Mouse (Mus musculus): ENCODE measurements around the gene Eda.

The Eda gene

GRCm38 (mm10) chrX:99975250-99975984 is at the start of gene Eda:
Gene Eda, plus strand, starts transcription at chrX:99975606.
- DNase-seq (ENCODE audit: low read depth, low spot score): peak; percentile 84

DNA sequence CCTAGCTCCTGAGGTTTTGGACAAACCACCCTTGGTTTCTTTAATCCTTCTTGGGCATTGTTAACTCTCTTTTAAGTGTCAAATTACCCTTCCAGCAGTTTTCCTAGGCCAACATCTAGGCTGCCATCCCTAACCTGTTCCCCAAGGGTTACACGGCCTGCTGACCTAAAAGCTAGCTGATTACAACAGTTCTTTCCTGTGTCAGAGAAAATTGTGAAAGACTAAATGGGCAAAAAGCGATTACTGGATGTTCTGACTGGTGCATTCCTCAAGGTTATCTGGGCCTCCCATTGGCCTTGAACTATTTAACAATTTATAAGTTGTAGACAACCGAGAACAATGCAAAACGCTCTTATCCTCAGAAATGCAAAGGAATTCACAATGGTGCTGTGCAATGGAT is 14.4 kb upstream of the Eda start:
- no peak for DNase-seq (ENCODE audit: low read depth, low spot score)

DNA sequence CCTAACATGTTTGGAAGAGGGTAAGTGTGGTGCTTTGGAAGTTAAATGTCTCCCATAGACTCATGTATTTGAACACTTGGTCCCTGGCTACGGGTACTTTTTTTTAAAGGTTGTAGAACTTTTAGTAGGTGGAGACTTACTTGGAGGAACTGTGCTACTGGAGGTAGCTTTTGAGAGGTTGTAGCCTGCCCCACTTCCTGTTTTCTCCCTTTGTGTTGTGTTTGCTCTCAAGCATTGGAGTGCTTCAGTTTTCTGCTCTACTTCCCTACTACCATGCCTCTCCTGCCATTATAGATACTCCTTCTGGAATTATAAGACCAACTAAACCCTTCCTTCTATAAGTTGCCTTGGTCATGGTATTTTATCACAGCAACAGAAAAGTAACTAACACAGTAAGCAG is 5.3 kb upstream of the Eda start:
- DNase-seq (ENCODE audit: low read depth, low spot score): no peak

DNA sequence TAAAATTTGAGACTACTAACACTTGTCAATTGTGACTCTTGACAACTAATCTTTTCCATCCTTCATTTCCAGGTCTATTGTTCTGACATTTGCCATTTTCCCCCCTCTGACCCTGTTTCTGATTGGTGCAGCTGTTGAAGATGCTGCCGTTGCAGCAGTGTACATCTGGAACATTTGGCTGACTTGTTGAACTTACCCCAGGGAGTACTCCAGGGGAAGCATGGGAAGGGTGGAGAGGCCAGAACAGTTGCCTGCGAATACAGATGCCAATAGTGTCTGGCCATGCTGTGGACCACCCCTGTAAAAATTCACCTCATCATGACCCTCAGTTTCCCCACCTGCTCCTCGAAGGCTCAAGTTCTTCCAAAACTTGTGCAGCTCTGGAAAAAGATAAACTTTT is 1.0 kb upstream of the Eda start:
- no peak for DNase-seq (ENCODE audit: low read depth, low spot score)

- no peak for DNase-seq (ENCODE audit: low read depth, low spot score)
Observed at GRCm38 (mm10) chrX:99974803-99975202, 603 bp upstream of the Eda start.

GRCm38 (mm10) chrX:99975985-99976924 is 849 bp downstream of the Eda start:
- DNase-seq (ENCODE audit: low read depth, low spot score): peak; percentile 2

- DNase-seq (ENCODE audit: low read depth, low spot score): peak; percentile 13
Observed at GRCm38 (mm10) chrX:99978354-99978753, 2.9 kb downstream of the Eda start.

GRCm38 (mm10) chrX:99993434-99993833 is 18.0 kb downstream of the Eda start:
- DNase-seq (ENCODE audit: low read depth, low spot score): no peak

GRCm38 (mm10) chrX:99999342-99999741 is 23.9 kb downstream of the Eda start:
- DNase-seq (ENCODE audit: low read depth, low spot score): no peak

GRCm38 (mm10) chrX:100118362-100118761 is 143.0 kb downstream of the Eda start:
- DNase-seq (ENCODE audit: low read depth, low spot score): no peak

DNA sequence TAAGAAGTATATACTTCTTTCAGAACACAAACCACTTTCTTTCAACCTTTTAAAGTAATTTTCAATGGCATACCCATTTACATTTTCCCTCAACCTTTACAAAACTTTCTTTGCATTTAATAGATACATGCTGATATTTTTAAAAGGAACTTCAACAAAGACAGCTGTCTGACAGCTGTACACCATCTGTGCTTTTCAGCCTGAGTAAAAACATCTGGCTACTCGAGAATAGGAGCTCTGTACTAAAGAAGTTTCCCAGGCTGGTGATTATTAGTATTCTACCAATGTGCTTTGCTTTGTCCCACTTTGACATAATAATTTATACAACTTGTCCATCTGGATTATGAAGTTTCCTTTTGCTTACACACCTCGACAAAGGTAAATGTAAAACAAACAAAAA is 219.9 kb downstream of the Eda start:
- no peak for DNase-seq (ENCODE audit: low read depth, low spot score)

DNA sequence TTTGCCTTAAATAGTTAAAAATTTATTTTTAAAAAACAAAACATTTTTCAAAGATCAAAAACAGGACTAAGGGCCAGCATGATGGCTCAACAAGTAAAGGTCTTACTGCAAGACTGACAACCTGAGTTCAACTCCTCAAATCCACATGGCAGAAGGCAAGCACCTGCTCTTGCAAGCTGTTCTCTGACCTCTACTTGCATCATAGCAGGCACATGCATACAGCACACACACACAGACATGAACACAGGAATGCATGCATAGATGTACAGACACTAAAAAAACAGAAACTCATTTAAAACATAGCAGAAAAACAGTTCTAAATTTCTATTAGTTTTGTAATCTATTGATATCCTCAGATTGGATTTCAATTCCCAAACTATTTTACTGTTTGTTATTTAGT is 338.2 kb downstream of the Eda start:
- no peak for DNase-seq (ENCODE audit: low read depth, low spot score)

GRCm38 (mm10) chrX:100314172-100314902 is 338.9 kb downstream of the Eda start:
- no peak for DNase-seq (ENCODE audit: low read depth, low spot score)

DNA sequence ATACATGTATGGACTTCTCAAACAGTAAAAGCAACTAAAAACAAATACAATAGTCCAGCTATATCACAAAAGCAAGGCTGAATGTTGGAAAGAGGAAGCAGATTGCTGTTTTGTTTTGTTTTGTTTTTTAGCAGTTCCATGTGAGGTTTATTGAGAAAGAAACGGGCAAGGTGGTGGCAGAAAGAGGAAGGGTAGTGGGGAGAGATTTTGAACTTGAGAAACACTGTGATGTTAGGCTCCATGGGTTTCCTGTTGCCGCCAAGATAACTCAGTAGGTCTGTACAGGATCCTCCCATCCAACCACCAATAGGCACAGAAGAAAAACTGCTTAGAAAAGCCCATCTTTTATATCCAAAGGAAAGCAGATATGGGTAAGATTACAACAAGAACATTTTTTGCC is 365.3 kb downstream of the Eda start:
- no peak for DNase-seq (ENCODE audit: low read depth, low spot score)

DNA sequence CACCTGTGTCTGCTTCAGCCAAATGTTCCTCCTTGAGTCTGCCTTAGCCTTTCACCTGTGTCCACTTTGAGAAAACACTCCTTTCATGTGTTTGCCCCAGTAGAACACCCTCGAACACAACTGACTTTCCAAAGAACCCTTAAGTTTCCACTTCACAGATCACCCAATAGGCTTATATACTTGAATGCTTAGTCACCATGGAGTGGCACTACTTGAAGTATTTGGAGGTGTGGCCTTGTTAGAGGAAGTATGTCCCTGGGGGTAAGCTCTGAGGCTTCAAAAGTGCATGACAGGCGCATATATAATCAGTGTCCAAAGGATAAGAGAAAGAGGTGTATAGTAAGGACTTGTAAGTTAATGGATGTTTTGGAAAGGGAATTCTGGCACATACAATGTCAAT is 369.0 kb downstream of the Eda start:
- peak; percentile 18 for DNase-seq (ENCODE audit: low read depth, low spot score)

DNA sequence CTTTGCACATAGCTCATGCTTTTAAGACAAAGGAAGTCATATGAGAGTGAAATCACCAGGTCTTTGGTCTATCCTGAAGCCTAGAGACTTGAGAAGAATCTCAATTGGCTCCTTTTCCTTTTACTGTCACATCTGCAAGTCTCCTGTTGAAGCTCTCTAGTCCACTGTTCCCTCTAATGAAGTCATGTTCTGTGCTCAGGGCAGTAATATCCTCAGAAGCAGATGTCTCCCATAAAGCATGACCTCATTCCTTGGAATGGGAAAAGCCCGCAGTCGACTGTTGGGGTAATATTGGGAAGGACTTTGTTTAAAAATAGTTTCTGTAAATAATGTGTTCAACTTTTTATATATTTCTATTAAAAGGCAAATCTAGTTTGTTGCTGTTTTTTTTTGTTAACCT is 381.6 kb downstream of the Eda start:
- DNase-seq (ENCODE audit: low read depth, low spot score): no peak

DNA sequence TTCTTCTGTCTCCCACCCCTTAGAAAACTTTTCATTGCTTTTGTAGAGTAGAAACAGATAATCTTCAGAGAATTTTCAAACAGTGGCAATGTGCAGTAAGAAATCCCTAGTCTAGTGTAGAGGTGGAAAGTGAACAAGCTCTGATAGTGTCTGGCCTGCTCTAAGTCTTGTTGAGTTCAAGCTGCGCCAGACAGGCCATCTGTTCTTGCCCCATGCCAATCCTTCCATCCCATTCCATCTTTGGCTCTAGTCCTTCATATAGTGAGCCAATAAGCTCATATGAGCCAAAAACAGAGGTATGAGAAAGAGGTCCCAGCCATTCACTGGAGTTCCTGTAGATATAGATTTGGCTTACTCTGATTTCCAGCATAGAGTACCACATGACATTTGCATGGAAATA is 414.5 kb downstream of the Eda start:
- no peak for DNase-seq (ENCODE audit: low read depth, low spot score)

DNA sequence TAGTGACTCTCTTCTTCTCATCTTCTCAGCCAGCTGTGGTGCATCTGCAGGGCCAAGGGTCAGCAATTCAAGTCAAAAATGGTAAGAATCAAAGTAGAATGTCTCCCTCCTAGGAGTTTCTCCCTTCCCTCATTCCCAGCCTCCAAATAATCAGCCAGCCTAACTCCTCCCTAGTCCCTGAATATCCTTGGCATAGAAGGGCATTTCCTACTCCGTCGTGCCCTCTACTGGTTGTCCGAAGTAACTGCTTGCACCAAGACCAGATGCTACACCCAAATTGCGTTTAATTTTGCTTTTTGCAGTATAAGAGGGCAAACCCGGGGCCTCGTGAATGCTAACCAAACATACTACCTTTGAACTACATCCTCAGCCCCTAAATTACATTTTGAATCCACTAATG is 416.9 kb downstream of the Eda start:
- DNase-seq (ENCODE audit: low read depth, low spot score): peak; percentile 73

DNA sequence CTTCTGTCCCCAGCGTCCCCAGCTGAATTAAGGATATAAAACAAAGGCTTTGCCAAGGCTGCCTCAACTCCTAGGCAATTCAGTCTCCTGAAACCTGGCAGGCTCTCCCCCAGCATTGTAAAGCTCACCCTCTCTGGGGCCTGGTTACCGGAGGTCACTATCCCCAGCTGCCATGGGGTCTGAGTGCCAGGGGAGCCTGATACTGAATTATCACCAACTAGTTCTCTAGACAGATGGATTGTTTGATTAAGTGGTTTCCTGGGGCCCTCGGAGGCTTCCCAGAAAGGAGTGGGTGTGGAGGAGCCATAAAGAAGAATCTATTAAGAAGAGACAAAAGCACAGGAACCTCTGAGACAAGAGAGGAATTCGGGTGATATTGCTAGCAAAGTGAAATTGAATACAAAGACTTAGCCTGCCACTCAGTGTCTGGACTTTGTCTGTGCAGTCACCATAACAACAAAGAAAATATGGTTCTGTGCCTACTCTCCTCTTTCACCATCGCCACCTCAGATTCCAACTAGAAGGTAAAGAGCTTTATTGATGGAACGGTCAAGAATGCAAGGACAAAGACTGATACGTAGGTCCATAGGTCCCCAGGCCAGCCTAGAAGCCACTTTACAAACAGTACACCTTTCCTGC is 418.9 kb downstream of the Eda start:
- DNase-seq (ENCODE audit: low read depth, low spot score): peak; percentile 2

DNA sequence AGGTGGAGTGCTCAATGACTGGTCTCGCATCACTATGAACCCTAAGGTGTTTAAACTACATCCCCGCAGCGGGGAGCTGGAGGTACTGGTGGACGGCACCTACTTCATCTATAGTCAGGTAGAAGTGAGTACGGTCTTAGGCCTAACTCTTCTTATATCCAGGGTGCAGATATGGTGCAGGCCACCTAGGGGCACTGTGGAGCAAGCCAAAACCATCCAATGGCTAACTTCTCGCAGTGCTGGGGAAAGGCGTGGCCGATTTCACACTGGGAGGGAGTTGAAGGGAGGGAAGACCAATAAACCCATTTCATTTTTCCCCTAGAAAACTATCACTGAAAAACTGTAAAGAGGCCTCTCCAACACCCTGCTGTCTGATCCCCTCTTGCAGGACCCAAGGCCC is 419.6 kb downstream of the Eda start:
- DNase-seq (ENCODE audit: low read depth, low spot score): peak; percentile 54

DNA sequence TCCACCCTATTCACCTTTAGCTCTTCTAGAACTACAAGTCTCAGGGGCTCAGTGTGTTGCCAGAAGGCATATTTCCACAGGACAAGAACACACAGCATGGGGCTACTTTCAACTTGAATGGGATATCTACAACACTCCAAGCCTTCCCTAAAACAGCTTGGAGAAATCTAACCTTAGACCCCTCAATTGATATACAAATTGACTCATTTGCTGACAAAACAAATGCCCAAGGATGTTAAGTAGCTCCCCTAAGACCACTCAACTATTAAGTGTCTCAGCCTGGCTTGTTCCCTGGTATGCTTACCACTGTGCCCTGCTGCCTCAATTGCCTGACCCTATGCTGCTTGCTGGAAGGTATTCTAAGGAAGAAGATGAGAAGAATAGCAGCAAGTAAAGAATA is 425.5 kb downstream of the Eda start:
- no peak for DNase-seq (ENCODE audit: low read depth, low spot score)

GRCm38 (mm10) chrX:100401657-100402056 is 426.3 kb downstream of the Eda start:
- DNase-seq (ENCODE audit: low read depth, low spot score): no peak
